Mouse (Mus musculus) intestine, embryonic 16.5 days (tissue): ENCODE results near the gene Stx11. TPM values are rescaled to one million over a fixed set of nuclear protein-coding genes. Genes with fewer than 3 reads are reported as not detected.

ENCODE experiments used
- ATAC-seq: fragments of 200-750 bp; cut with Nextera tagmentation; 2 replicates; pipeline ENCODE4 v1.8.0; 2017; ENCODE audit warnings: moderate TSS enrichment, moderate library complexity
- H3K27ac ChIP-seq: fragments of 300-500 bp; sonication (generic); 2 replicates; pipeline ENCODE4 v1.5.1; 2014; ENCODE audit warnings: mild to moderate bottlenecking, low read length
- H3K27me3 ChIP-seq: fragments of 300-500 bp; sonication (generic); replicated peaks from 2 replicates; pipeline ENCODE4 v1.6.1; 2014; ENCODE audit warnings: low read length, control low read depth, mixed read lengths; ENCODE audit not compliant: control insufficient read depth, insufficient read depth
- H3K36me3 ChIP-seq: fragments of 300-500 bp; sonication (generic); 2 replicates; pipeline ENCODE4 v1.6.1; 2014; ENCODE audit warnings: low read length, control low read depth; ENCODE audit not compliant: control insufficient read depth, insufficient read depth
- H3K4me1 ChIP-seq: fragments of 300-500 bp; sonication (generic); 2 replicates; pipeline ENCODE4 v1.6.1; 2014; ENCODE audit warnings: low read length, control low read depth, mixed read lengths; ENCODE audit not compliant: control insufficient read depth, insufficient read depth
- H3K4me2 ChIP-seq: fragments of 300-500 bp; sonication (generic); 2 replicates; pipeline ENCODE4 v1.6.1; 2014; ENCODE audit warnings: low read depth, low read length, control low read depth
- H3K4me3 ChIP-seq: fragments of 300-500 bp; sonication (generic); 2 replicates; pipeline ENCODE4 v1.5.1; 2014; ENCODE audit warnings: mild to moderate bottlenecking, low read length
- H3K9ac ChIP-seq: fragments of 300-500 bp; sonication (generic); 2 replicates; pipeline ENCODE4 v1.6.1; 2014; ENCODE audit warnings: low read depth, low read length
- H3K9me3 ChIP-seq: fragments of 300-500 bp; sonication (generic); 2 replicates; pipeline ENCODE4 v1.6.1; 2016; ENCODE audit warnings: low read length, control low read depth; ENCODE audit not compliant: control insufficient read depth
- WGBS: fragments of 180-500 bp; shearing (Covaris S2); extraction: QIAGEN DNeasy Blood & Tissue Kit; methylation state at CpG from one replicate; pipeline ENCODE4 v1.1.7; 2014; 5-methylcytosine and 5-hydroxymethylcytosine counted together
- polyA plus RNA-seq: library from polyadenylated mRNA; unstranded; fragments of >200 nt; fragmentation: Nextera tagmentation; extraction: Ambion mirVana; gene quantifications from 2 replicates; pipeline ENCODE4 v1.2.1, GENCODE M21; 2015

Stx11 gene
- polyA plus RNA-seq, 1 experiment from 2014 or later = 1.1 TPM

DNA sequence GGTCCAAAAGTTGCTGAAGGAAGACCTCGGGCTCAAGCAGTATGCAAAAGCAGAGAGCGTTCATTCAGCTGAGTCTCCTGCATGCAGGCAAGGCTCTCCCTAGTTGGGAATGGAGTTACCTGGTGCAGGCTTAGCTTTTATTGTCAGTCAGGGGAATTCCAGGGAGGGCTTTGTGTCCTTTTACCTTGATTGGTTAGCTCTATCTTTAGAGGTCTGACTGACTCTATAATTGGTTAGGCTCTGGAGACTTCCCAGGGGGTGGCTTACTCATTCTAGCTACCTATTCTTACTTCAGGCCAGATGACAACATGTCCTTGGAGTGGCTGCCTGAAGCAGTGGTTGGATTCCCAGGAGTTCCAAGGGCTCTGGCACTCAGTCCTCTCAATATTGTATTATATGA is 54.2 kb downstream of the Stx11 start:
- Histone ChIP-seq H3K4me2 (no peak overlapping the region), H3K27me3 (no peaks in the 10 kb centered on the region), H3K4me3 (no peak overlapping the region), H3K4me1 (no peaks in the 10 kb centered on the region), H3K27ac (no peak overlapping the region), H3K36me3 (no peaks in the 10 kb centered on the region), H3K9me3 (no peaks in the 10 kb centered on the region), H3K9ac (no peak overlapping the region)
- WGBS = 91% methylated on average over 2 of the region's 2 CpGs
- ATAC-seq = no peak

DNA sequence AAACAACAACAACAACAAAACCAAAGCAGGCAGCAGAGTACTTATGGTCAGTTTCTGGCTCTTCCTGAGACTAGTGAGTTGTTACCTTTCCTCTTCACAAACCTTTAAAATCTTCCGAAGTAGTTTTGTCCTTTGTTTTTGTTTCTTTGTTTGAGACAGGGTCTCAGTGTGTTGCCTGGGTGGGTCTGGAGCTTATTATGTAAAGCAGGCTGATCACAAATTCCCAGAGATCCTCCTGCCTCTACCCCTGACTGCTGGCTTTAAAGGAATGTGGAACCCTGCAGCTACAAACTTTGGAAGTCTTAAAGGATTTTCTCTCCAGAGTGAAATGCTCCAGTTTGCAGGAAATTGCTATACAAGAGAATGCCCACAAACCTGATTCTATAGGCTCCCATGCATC is 54.9 kb downstream of the Stx11 start:
- no peaks in the 10 kb centered on the region for H3K4me1 ChIP-seq
- whole genome bisulfite sequencing = 62% methylated on average over 1 of the region's 1 CpGs
- no peak overlapping the region for H3K27ac ChIP-seq
- H3K27me3 ChIP-seq = no peaks in the 10 kb centered on the region
- H3K9ac ChIP-seq = no peak overlapping the region
- no peak overlapping the region for H3K4me2 ChIP-seq
- no peaks in the 10 kb centered on the region for H3K36me3 ChIP-seq
- no peak for ATAC-seq
- H3K9me3 ChIP-seq = no peaks in the 10 kb centered on the region
- H3K4me3 ChIP-seq = no peak overlapping the region

DNA sequence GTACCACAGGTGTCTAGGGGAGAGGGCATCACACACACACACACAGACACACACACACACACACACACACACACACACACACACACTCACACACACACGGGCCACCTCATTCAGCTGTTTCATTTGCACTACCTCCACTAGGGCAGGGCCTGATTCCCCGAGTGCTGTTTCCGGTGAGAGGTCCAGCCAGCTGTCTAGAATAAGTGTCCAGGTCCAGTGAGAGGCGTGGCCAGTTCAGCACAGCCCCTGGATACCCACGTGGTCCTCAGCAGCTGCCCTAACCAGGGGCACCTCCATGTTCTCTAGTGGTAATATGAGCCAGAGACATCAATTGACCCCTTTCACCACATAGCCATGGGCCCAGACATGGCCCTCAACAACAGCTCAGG is 60.0 kb downstream of the Stx11 start:
- Histone ChIP-seq H3K9ac (no peak overlapping the region), H3K4me3 (no peak overlapping the region), H3K27ac (no peak overlapping the region), H3K27me3 (no peaks in the 10 kb centered on the region), H3K9me3 (no peaks in the 10 kb centered on the region), H3K4me1 (no peaks in the 10 kb centered on the region), H3K4me2 (no peak overlapping the region), H3K36me3 (no peaks in the 10 kb centered on the region)
- WGBS = 67% methylated on average over 5 of the region's 5 CpGs
- no peak for ATAC-seq

DNA sequence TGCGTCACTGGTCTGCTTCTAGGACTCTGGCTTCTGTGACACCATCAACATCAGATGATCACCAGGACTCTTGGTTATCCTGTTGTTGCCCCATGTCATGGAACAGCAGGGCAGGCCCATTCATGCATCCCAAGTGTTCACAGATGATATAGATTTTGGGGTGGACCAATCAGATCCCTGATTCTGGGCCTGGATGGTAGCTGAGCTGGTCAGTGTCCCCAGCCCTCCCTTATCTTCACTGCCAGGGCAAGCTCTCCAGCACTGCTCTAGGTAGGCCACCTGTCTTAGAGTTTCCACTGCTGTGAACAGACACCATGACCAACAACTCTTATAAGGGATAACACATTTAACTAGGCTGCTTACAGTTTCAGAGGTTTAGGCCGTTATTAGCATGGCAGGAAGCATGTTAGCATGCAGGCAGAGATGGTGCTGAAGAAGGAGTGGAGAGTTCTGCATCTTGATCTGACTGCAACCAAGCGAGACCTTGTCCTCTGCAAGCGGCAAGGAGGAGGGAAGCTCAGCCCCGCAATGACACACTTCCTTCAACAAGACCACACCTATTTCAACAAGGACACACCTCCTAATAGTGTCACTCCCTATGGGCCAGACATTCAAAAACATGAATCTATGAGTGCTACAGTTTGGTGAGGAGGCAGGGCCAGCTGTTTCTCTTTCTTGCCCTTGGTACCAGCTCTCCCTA is 60.5 kb downstream of the Stx11 start:
- H3K27ac ChIP-seq = no peak overlapping the region
- no peak overlapping the region for H3K4me3 ChIP-seq
- ATAC-seq = no peak
- no peaks in the 10 kb centered on the region for H3K27me3 ChIP-seq
- no peaks in the 10 kb centered on the region for H3K36me3 ChIP-seq
- no peaks in the 10 kb centered on the region for H3K4me1 ChIP-seq
- no peaks in the 10 kb centered on the region for H3K9me3 ChIP-seq
- WGBS = 87% methylated on average over 5 of the region's 5 CpGs
- no peak overlapping the region for H3K9ac ChIP-seq
- no peak overlapping the region for H3K4me2 ChIP-seq

DNA sequence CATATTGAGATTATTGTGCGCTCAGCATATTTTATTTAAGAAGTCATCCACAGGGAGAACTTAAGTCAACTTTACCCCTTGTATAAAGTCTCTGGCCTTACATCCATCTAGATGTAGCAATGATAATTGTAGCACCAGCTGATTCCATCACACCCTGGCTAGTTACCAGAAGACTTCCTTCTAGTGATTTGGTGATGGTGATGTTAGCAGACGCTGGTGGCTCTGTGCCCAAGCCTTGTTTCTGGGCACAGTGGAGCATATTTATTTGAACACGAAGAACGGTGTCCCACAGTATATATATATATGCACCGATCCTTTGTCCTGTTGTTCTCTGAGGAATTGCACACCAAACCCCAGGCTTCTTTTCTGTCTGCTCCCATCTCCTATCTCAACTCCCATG is 64.2 kb downstream of the Stx11 start:
- Histone ChIP-seq H3K4me3 (no peak overlapping the region), H3K36me3 (no peaks in the 10 kb centered on the region), H3K4me2 (no peak overlapping the region), H3K9me3 (no peaks in the 10 kb centered on the region), H3K27ac (no peak overlapping the region), H3K9ac (no peak overlapping the region), H3K4me1 (no peaks in the 10 kb centered on the region), H3K27me3 (no peaks in the 10 kb centered on the region)
- 93% methylated on average over 5 of the region's 5 CpGs for WGBS
- ATAC-seq = no peak

DNA sequence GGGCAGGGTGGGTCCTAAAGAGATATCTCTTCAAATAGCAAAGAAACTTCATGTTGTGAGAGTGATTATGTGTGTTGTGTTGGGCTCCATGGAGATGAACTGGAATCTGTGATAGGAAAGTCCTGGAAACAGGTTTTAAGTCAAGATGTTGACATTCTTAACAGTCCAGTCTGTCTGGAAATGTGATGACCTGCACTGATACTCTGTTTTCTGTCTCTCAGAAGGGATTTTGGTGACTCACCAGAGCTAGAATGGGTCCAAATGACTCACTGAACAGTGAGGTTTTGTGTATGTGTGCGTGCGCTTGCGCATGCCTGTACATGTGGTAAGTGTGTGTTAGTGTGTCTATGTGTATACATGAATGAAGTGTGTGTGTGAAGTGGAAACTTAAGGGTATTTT is 70.8 kb downstream of the Stx11 start:
- Histone ChIP-seq H3K4me1 (no peaks in the 10 kb centered on the region), H3K36me3 (no peaks in the 10 kb centered on the region), H3K4me3 (no peak overlapping the region), H3K27ac (no peak overlapping the region), H3K9ac (no peak overlapping the region), H3K4me2 (no peak overlapping the region), H3K27me3 (no peaks in the 10 kb centered on the region), H3K9me3 (no peaks in the 10 kb centered on the region)
- WGBS = 97% methylated on average over 3 of the region's 3 CpGs
- no peak for ATAC-seq

DNA sequence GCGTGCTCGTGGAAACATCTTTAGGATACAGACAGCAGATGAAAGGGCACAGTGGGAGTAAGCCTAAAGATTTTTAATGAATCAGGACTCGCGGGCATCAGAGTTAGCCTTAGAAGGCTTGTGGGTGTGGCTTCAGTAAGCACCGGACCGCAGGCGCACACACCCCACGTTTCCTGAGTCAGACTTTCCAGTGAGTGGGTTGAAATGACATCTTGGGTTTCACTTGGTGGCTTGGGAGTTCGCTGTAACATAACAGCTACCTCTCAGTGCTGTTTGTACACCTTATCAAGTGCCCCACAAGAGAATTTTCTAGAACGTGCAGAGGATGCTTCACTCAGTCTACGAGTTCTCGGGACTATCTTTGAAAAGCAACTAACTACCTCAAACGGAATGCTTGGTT is 75.7 kb downstream of the Stx11 start:
- H3K27ac ChIP-seq = no peak overlapping the region
- 74% methylated on average over 13 of the region's 13 CpGs for WGBS
- no peaks in the 10 kb centered on the region for H3K4me1 ChIP-seq
- H3K27me3 ChIP-seq = no peaks in the 10 kb centered on the region
- ATAC-seq = no peak
- H3K9ac ChIP-seq = no peak overlapping the region
- H3K4me3 ChIP-seq = no peak overlapping the region
- no peaks in the 10 kb centered on the region for H3K9me3 ChIP-seq
- no peaks in the 10 kb centered on the region for H3K36me3 ChIP-seq
- H3K4me2 ChIP-seq = no peak overlapping the region

Other genes with a start within 250 kb of the Stx11 start
- gene Utrn, start 94.9 kb downstream of the Stx11 start, polyA plus RNA-seq = 31.2 and 37.4 TPM in 2 replicates
- 30.8 and 35.0 TPM in 2 replicates for gene Sf3b5, start 41.0 kb upstream of the Stx11 start, polyA plus RNA-seq
- gene Plagl1, start 96.2 kb upstream of the Stx11 start, polyA plus RNA-seq = 113 and 119 TPM in 2 replicates
- gene Zc2hc1b, start 213.7 kb upstream of the Stx11 start, polyA plus RNA-seq = not detected in 2 replicates
- gene Ltv1, start 228.9 kb upstream of the Stx11 start, polyA plus RNA-seq = 69.2 and 74.4 TPM in 2 replicates